ENCODE assay signal across 1 mouse cellular context in the genomic region with DNA sequence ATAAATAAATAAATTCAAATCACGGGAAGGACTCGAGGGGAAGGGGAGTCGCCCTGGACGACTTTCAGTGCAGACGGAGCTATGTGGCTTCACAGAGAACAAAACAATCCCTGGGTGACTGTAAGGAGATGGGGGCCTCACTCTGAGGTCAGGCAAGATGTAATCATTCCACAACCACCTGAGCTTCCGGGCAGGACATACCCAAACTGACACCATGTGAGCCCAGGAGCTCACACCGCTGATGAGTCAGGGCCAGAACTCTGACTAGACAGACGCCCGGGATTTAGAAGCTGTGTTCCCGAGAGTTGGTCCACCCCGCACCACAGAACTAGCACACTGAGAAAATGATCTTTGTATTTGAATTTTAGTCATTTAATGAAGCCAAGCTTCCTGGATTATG.
TF ChIP-seq lines count a peak whose summit lies in the region.

No protein-coding gene starts in this region.

TF ChIP-seq in myocyte, 11 proteins besides CTCF, POLR2A, EP300 and RAD21 (continued from another document):
- TF ChIP-seq E2F4 (IDR thresholded peaks at IDR 0.05; ENCODE audit: insufficient read depth), result no peak
